Mouse (Mus musculus) kidney, adult 2 months (tissue): ENCODE data around the gene Ilk.

ENCODE experiments used
- CTCF ChIP-seq: fragments of 200-500 bp; conservative IDR thresholded peaks from 2 replicates; pipeline ENCODE4 v1.5.1; 2011; ENCODE audit warnings: low read depth, mild to moderate bottlenecking, control low read depth, low read length, moderate library complexity, mixed read lengths; ENCODE audit not compliant: insufficient read depth, insufficient read length
- POLR2A ChIP-seq: fragments of 200-500 bp; IDR thresholded peaks from one replicate; pipeline ENCODE4 v1.6.1; 2011; ENCODE audit warnings: low read depth, low read length, control low read depth

DNA sequence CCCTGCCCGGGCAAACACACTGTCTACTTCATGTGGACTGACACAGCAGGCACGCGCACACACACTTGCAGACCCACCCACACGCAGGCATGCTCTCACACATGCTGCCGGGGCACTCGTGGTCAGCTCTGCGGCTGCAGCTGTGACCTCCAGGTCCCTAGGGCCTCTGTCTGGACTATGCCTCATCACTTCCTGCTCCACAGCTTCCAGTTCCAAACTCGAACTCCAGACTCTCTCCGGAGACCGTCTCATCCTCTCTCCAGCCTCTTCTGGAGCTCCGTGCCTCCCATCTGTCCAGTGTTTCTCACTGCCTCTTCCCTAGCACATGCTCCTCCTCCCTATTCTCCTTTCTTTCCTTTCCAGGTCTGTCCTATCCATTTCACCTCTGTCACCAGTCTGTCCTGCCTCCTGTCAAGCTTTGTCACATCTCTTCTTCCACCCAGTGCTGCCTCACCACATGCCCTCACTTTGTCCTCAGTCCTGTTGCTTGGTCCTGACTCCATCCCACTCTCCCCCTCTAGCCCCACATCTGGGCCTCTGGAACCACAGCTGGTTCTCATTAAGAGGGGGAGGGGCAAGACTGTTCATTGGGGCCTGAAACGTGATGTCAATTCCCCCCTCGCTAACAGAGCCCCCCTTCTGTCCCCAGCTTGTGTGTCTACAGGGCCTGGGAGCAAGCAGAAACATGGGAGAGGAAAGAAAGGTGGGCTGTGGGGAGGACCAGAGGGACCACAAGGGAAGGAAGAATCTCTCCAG, 41.6 kb downstream of the Ilk start:
- TF ChIP-seq CTCF, result no peak
- TF ChIP-seq POLR2A, result no peak
